Mouse (Mus musculus): ENCODE results near the gene Nostrin.

Nostrin gene

DNA sequence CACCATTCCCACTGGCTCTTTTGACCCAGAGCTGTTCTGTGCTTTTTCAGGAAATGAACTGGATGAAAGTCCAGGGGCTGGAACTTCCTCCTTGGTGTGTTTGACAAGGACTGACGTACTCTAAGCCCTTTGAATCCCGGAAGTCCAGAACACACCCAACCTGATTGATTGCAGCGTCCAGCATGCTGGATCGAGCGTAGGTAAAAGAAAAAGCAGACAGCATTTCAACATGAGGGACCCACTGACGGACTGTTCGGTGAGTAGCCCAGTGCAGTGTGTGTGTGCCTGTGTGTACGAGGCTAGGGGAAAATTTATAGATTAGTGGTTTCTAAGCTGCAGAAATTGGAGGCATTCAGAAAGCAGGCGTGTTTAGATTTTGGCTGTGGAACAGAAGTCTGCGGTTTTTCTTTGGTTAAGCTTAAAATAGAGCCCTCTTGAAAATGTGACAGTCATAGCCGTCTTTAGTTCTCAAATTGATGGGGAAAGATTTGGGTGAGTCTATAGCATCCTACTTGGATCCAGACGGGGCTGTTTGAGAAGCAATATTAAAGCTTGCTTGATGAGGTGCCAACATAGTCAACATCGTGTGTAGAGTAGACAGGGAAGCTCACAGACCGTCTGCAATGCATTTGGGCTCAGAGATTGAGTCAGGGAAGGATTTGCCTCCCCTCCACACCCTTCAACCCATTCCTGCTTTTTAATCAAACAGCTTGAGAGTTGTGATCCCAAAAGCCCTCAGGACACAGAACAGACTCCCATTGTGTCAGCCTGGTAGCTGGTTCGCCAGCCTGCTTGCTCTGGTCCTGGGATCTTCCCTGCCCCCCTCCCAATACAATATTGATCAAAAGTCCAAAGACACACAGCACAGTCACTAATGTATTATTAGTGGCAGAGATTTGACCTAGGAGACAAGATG, at the start of gene Nostrin:
Gene Nostrin, plus strand, starts transcription at position 140 of the 916 bp plus-strand sequence.
- in situ Hi-C loops (cut with MboI; ENCODE audit: low sequenced_read_pairs): no loop called here

DNA sequence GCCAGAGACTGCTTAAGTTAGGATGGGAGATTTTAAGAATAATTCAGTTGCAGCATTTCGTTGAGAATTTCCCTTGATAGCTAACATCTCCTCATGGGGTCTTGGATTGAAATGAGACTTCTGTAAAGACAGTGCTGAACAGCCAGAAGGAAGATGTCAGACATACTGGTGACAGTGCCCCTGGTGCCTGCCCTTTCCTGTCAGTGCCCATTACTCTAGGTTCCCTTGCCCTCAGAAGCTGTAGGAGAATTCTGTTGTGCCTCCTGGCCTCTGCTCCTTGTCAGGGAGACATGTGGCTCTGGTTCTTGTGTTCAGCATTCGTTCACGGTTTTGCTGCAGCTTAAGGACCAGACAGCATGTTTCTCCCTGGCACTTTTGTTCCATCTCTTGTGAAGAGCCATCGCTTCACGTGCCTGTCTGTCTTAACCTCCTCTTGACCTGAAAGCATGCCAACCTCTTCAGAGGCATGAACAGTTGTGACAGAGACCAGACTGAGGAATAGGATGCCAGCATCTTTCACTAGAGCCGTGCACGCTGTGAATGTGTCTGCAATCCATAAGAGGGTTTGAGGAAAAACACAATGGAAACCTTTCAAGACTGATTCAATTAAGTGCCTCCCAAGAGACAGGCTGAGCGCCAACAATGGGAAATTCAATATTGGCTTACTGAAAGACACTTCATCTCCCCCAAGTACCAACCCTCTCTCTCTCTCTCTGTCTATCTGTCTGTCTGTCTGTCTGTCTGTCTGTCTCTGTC, 48.9 kb upstream of the Nostrin start:
- in situ Hi-C loops (cut with MboI; ENCODE audit: low sequenced_read_pairs): no loop called here

- in situ Hi-C loops (cut with MboI; ENCODE audit: low sequenced_read_pairs): no loop called here
These were observed 39.8 kb upstream of the Nostrin start for GRCm38 (mm10) chr2:69095836-69096235.

DNA sequence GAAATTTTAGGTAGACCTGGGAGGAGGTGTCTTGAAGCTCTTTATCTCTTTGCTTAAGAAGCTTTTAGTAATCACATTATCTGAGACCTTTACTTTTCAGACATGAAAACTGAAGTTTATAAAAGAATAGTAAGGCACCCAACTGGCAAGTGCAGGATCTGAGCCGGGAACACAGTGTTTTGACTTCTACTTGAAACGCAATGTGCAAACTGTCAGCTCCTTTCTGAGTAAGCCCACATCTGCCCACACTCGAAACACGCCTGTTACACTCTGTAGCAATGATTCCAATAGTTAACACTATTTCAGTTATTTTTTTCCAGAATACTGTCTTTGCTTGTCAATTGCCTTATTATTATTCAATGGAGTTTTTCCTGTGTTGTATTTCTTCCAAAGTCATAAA, 38.8 kb upstream of the Nostrin start:
- in situ Hi-C loops (cut with MboI; ENCODE audit: low sequenced_read_pairs): no loop called here

GRCm38 (mm10) chr2:69097526-69097925, 38.1 kb upstream of the Nostrin start:
- in situ Hi-C loops (cut with MboI; ENCODE audit: low sequenced_read_pairs): no loop called here

DNA sequence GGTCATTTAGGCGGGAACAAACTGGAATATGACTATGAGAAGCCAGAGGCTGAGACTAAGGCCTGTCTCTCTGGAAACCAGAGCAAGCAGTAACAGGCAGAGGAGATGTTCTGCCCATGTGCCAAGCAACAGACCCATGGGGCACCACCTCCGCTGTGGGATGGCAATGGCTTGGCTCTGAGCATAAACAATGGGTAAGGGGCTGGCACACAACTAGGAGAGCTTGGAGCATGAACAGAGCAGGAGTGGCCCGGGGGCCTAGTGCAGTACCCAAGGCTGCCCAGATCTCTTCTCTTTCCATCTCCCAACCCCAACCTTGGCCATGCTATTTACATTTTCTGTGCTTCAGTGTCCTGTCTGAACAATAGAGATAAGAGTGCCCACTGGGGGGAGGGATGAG, 36.9 kb upstream of the Nostrin start:
- in situ Hi-C loops (cut with MboI; ENCODE audit: low sequenced_read_pairs): no loop called here

DNA sequence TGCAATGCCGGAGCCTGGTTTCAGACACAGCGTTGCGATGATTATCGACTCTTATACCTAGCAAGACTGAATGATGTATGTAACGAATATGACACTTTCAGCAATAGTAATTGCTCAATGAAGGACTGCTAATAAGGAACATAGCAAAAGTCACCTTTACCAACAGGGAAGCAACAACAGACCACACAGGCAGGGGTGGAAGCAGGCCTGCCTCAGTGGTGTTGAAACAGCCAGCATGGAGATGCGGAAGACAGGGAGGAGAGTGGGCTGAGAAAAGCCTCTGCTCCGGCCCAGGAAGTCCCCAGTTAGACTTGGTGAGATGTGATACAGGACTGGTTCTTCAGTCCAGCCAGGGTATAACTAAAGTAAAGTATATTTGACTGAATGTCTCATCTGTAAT, 36.5 kb upstream of the Nostrin start:
- in situ Hi-C loops (cut with MboI; ENCODE audit: low sequenced_read_pairs): no loop called here

DNA sequence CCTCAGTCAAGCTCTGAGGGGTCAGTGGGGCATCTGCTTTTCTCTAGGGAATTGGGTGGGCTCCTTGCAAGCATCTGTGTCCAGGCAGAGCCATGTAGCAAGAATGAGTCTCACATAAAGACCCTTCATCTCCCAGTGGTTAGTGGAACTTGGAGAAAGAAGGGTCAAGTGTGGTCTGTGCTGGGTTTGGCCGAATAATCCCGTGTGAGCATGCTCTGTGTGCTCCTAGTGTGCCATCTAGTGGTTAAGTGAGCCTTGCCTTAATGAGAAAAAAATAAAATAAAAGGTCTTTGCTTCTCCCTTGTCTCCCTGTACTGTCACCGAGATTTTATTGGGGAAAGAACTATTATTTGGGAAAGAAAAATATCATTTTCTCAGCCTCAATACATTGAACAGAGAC, 34.9 kb upstream of the Nostrin start:
- in situ Hi-C loops (cut with MboI; ENCODE audit: low sequenced_read_pairs): no loop called here

DNA sequence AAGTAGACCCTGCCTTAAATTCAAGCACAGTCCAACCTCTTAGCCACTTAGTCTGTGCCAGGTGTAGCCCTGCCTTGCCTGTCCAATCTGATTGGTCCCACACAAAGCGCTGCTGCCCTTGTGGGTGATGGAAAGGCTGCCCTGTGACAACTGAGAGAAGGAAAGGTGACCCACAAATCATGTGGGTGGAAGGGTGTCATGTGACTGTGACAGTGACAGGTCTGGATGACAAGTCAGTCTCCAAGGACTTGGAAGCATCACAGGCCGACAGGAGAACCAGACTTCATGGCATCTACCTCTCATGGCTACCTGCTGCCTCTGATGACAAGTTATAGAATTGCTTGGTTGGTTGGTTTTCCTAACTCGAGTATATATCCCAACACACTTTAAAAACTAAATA, 32.1 kb upstream of the Nostrin start:
- in situ Hi-C loops (cut with MboI; ENCODE audit: low sequenced_read_pairs): no loop called here

DNA sequence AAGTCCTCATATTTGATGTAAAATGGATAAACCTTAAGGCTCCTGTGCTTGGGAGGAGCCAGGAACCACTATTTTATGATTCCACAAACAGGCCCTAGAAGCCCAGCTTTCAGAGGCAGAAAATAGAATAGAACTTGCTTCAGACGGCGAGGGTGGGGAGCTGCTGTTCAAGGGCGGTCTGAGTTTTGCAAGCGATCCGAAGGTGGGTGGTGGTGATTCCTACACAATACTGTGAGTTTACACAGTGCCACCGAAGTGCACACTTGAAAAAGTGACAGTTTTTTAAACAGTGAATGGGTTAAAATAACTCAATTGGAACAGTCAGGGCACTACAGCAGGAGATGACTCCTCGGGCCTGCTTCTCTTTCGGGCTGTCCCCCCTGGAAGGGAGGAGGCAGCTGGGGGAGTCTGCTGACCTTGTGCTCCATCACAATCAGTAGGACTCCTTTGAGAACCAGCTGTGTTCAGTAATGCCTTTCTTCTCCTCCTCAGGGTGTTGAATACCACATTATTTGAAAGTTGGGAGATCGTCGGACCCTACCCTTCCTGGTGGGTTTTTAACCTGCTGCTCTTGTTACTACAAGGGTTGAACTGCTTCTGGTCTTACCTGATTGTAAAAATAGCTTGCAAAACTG, 31.0 kb upstream of the Nostrin start:
- in situ Hi-C loops (cut with MboI; ENCODE audit: low sequenced_read_pairs): no loop called here

DNA sequence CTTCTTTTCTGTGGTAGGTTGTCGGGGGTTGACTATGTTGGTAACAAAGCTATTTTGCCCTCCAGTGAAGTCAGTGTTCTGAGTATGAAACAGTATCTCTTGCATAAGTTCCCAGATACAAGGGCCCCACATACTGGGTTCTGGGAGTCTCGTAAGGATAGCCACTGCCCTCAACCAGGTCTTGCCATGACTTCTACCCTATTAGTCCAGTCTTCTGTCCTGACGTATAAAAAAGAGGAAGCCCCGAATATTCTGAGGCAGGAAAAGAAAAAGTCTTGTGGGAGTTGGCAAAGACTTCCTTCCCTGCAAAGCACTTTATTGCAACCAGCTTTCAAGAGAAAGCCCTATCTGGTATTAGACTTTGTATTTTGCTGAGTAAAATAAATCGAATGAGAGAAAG, 26.4 kb upstream of the Nostrin start:
- in situ Hi-C loops (cut with MboI; ENCODE audit: low sequenced_read_pairs): no loop called here

- in situ Hi-C loops (cut with MboI; ENCODE audit: low sequenced_read_pairs): no loop called here
These were observed 25.9 kb upstream of the Nostrin start for GRCm38 (mm10) chr2:69109710-69110109.

GRCm38 (mm10) chr2:69112609-69113008, 23.0 kb upstream of the Nostrin start:
- in situ Hi-C loops (cut with MboI; ENCODE audit: low sequenced_read_pairs): no loop called here

DNA sequence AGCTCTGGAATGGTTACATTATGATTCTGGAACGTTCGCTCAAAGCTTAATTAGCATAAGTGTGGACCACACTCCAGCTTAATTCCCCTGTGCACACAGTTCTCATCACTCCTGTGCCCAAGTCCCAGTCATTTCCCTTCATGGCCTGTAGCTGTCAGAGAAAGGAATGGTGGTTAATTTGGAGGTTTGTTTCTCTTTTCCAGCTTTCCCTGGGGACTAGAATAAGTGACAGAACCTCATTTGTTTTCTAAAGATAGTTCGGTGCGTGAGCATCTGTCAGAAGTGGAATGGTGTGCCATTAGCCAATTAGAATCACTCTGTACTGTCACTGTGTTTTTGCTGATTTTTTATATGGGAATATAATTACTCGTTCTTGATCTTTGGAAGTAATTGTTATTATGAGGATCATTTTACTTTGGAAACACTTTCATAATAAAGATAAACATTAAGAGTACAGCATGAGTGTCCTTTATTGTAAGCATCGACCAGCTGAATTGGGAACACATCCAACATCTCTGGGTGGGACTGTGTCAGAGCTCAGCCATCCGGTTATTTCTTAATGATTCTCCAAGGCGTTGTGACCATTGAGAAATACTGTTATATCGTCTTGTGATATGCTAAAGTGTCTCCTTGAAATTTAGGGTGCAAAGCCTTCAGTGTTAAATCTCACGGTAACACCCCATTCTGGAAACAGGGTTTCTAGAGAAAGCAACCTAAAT, 21.6 kb upstream of the Nostrin start:
- in situ Hi-C loops (cut with MboI; ENCODE audit: low sequenced_read_pairs): no loop called here

- in situ Hi-C loops (cut with MboI; ENCODE audit: low sequenced_read_pairs): no loop called here
These were observed 19.7 kb upstream of the Nostrin start for GRCm38 (mm10) chr2:69115921-69116320.

- in situ Hi-C loops (cut with MboI; ENCODE audit: low sequenced_read_pairs): no loop called here
These were observed 18.8 kb upstream of the Nostrin start for GRCm38 (mm10) chr2:69116767-69117166.

GRCm38 (mm10) chr2:69118994-69119393, 16.6 kb upstream of the Nostrin start:
- in situ Hi-C loops (cut with MboI; ENCODE audit: low sequenced_read_pairs): no loop called here

GRCm38 (mm10) chr2:69119718-69120117, 15.9 kb upstream of the Nostrin start:
- in situ Hi-C loops (cut with MboI; ENCODE audit: low sequenced_read_pairs): no loop called here

DNA sequence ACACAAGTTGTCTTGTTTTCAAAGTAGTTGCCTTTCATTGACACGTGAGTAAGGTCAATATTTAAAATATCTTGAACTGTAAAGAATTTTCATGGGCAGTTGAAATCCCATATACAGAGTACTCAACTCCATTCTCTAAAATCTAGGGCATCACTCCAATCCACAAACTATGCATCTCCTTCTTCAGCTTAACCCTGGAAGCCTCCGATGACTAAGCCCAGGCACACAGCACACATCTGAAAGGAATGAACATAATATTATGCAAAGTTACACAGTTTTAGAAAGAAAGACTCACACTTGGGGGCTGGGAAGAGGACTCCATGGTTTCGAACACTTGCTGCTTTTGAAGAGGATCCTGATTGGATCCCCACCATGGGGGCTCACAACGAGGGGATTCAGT, 13.9 kb upstream of the Nostrin start:
- in situ Hi-C loops (cut with MboI; ENCODE audit: low sequenced_read_pairs): no loop called here

DNA sequence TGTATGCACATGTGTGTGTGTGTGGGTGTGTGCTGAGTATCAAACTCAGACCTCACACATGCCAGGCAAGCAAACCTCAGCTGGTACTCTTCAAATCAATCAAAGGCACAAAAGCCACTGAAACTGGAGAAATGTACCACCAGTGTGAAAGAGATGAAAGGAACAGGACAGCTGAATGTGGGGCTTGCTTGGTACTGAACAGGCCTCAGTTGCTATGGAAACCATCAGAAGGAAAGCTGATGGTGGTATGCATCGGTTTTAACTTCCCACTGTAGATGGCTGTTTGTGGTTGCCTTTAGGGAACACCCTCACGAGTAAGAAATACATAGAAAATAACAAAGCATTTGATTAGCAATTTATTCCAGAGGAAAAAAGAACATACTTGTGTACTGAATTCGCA, 10.2 kb upstream of the Nostrin start:
- in situ Hi-C loops (cut with MboI; ENCODE audit: low sequenced_read_pairs): no loop called here

DNA sequence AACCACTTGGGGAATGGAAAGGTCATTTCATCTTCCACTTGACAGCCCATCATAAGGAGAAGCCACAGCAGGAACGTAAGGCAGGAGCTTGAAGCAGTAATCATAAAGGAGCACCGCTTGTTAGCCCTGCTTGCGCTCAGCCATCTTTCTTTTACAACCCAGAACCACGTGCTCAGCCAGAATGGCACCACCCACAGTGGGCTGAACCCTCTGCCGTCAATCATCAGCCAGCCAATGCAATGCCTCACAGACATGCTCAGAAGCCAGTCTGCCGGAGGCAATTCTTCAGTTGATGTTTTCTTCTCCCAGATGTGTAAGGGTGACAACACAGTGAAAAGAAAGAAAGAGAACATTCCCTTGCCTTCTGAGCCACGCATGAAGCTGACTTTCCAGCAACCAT, 7.3 kb upstream of the Nostrin start:
- in situ Hi-C loops (cut with MboI; ENCODE audit: low sequenced_read_pairs): no loop called here

Data from CH12F3 (cell line).